ENCODE assay signal across 23 mouse cellular contexts in genomic region chr7:99143244-99143643, GRCm38 (mm10). TPM values are rescaled to one million over a fixed set of nuclear protein-coding genes. Genes with fewer than 3 reads are reported as not detected.
DNase-seq lines count a peak whose midpoint lies in the region; ATAC-seq and TF ChIP-seq lines count a peak whose summit lies in the region.
"Had no signal": no experiment of that assay in that cellular context is flagged by ENCODE, and none has a peak within 500 bp of the region (broad histone marks: within the 10 kb centered on the region; RNA-seq: fewer than 3 reads in every experiment).

No protein-coding gene starts in this region.

- ATAC-seq in monocyte, adult 5-6 weeks (replicated peaks; ENCODE audit: insufficient number of reproducible peaks, low FRiP score, low TSS enrichment, poor library complexity, severe bottlenecking), result no peak
- ATAC-seq: forebrain, embryonic 15.5 days; midbrain, embryonic 16.5 days had no signal

- H3K27ac ChIP-seq in gastrocnemius, adult 2 months, result 0 out of 2 replicates have a peak overlapping the region, but pooled peaks have one; percentile 12
- H3K27ac ChIP-seq in bone marrow macrophage, adult 2 months (ENCODE audit: insufficient read depth, low read depth, low read length), result peak overlapping the region; percentile 27
- H3K27ac ChIP-seq: forebrain, embryonic 15.5 days; heart, embryonic 10.5 days; hindbrain, embryonic 13.5 days; liver, embryonic 15.5 days; neural tube, embryonic 12.5 days had no signal

- peak overlapping the region; percentile 49 for H3K4me2 ChIP-seq in myocyte (ENCODE audit: low read depth)
- H3K4me2 ChIP-seq: forebrain, embryonic 15.5 days; hindbrain, embryonic 13.5 days; liver, embryonic 15.5 days; neural tube, embryonic 12.5 days had no signal

- no peak overlapping the region for H3ac ChIP-seq in myocyte (ENCODE audit: control insufficient read depth, insufficient read length)

- H3K27me3 ChIP-seq in myocyte (ENCODE audit: control insufficient read depth, insufficient read depth, insufficient read length), result no peaks in the 10 kb centered on the region
- H3K27me3 ChIP-seq: forebrain, embryonic 15.5 days; hindbrain, embryonic 13.5 days; liver, embryonic 15.5 days; neural tube, embryonic 12.5 days had no signal

- intact Hi-C loops in gastrocnemius, adult 2 months (cut with DNase I), result loop anchor here (10.0 kb wide), 1 partner anchor 398 kb away; no protein-coding TSS in a partner anchor

- peaks cover 55% of the 10 kb centered on the region for H3K4me1 ChIP-seq in bone marrow macrophage, adult 2 months (ENCODE audit: control insufficient read depth, insufficient read depth, low read length)

- TF ChIP-seq POLR2A in bone marrow macrophage, adult 2 months (IDR thresholded peaks at IDR 0.05; ENCODE audit: borderline replicate concordance, low read depth, low read length), result no peak
- TF ChIP-seq POLR2A in myocyte (IDR thresholded peaks at IDR 0.05; ENCODE audit: insufficient read length, low read depth), result no peak

- H3K36me3 ChIP-seq in myocyte (ENCODE audit: control insufficient read depth, insufficient read depth), result no peaks in the 10 kb centered on the region
- H3K36me3 ChIP-seq: forebrain, embryonic 15.5 days; heart, embryonic 10.5 days; hindbrain, embryonic 13.5 days; liver, embryonic 15.5 days; neural tube, embryonic 12.5 days had no signal

- TF ChIP-seq CTCF in gastrocnemius, adult 2 months (IDR thresholded peaks at IDR 0.05), result no peak
- no peak for TF ChIP-seq CTCF in bone marrow macrophage, adult 2 months (IDR thresholded peaks at IDR 0.05; ENCODE audit: low read depth, low read length)

- H3K4me3 ChIP-seq in gastrocnemius, adult 2 months, result no peak overlapping the region
- no peak overlapping the region for H3K4me3 ChIP-seq in bone marrow macrophage, adult 2 months (ENCODE audit: insufficient read depth, low read length)
- no peak overlapping the region for H3K4me3 ChIP-seq in myocyte
- H3K4me3 ChIP-seq: erythroblast, embryonic 14.5 days; forebrain, embryonic 15.5 days; heart, embryonic 10.5 days; hindbrain, embryonic 13.5 days; liver, embryonic 15.5 days; neural tube, embryonic 12.5 days had no signal

- no peak for DNase-seq in gastrocnemius, adult 2 months
- DNase-seq in gastrocnemius, adult 18-20 months (ENCODE audit: low spot score), result no peak
- DNase-seq in 416B (ENCODE audit: low read depth), result peak; percentile 40
- DNase-seq in thymus, adult 18-20 months, result no peak
- DNase-seq: adrenal gland, postnatal 25 days; B cell, adult 2 months; cerebellum, adult 18-20 months; cerebellum, postnatal 36 days; gastrocnemius, postnatal 36 days; layer of hippocampus, postnatal 36 days; lung, postnatal 10 days; right cerebral cortex, postnatal 4 days; thymus, postnatal 25 days had no signal

- H3K79me2 ChIP-seq in myocyte (ENCODE audit: control insufficient read depth, insufficient read depth), result peaks cover 14% of the 10 kb centered on the region

TF ChIP-seq in myocyte, 11 proteins besides CTCF, POLR2A, EP300 and RAD21:
- TF ChIP-seq SRF (IDR thresholded peaks at IDR 0.05; ENCODE audit: control insufficient read depth, insufficient read length, low read depth) (no peak), CEBPB (IDR thresholded peaks at IDR 0.05; ENCODE audit: insufficient read depth, poor library complexity, severe bottlenecking) (no peak), E2F4 (IDR thresholded peaks at IDR 0.05; ENCODE audit: insufficient read depth) (no peak), MYOG (IDR thresholded peaks at IDR 0.05; ENCODE audit: control insufficient read depth in 1 of 3, insufficient read depth in 1 of 3, insufficient read length in 2 of 3, low read depth in 2 of 3) (no peak), REST (IDR thresholded peaks at IDR 0.05; ENCODE audit: insufficient read depth, insufficient read length) (no peak), TCF3 (IDR thresholded peaks at IDR 0.05; ENCODE audit: insufficient read length, low read depth) (no peak), TCF12 (IDR thresholded peaks at IDR 0.05; ENCODE audit: insufficient read depth, poor library complexity, severe bottlenecking) (no peak), MYOD1 (IDR thresholded peaks at IDR 0.05; ENCODE audit: control insufficient read depth in 1 of 3, insufficient read length in 2 of 3, low read depth in 2 of 3) (no peak), MAX (IDR thresholded peaks at IDR 0.05; ENCODE audit: low read depth) (no peak), POLR2AphosphoS2 (IDR thresholded peaks at IDR 0.05; ENCODE audit: insufficient read length, low read depth) (no peak), USF1 (IDR thresholded peaks at IDR 0.05; ENCODE audit: low read depth) (no peak)
TF ChIP-seq in myocyte: peak in this region for 0.

RNA-seq across cellular contexts. Expression of gene Uvrag, which starts 2.3 kb away (rescaled TPM):
- total RNA-seq in gastrocnemius, adult 2 months (2021), result 1 to 10 TPM; 8.6 to 9.2 TPM
- 1 to 10 TPM; 7.0 to 10.0 TPM for total RNA-seq in gastrocnemius, adult 18-20 months (2021)
- polyA plus RNA-seq in bone marrow macrophage, adult 2 months (2012; ENCODE audit: insufficient read depth, insufficient read length, missing spikeins), result 48.2 and 61.3 TPM in 2 replicates
- polyA plus RNA-seq in myocyte (2012; fragmentation: generic; extraction: Trizol), result 9.0 TPM
- 90.8 to 94.9 TPM (median 92.1 TPM) in 3 replicates for total RNA-seq in monocyte, adult 5-6 weeks (2017)

RNA-seq across cellular contexts. Expression of gene Dgat2, which starts 39.3 kb away (rescaled TPM):
- 10 to 100 TPM; 32.9 to 69.4 TPM for total RNA-seq in gastrocnemius, adult 2 months (2021)
- 10 to 100 TPM; 41.9 to 56.0 TPM for total RNA-seq in gastrocnemius, adult 18-20 months (2021)
- 0.35 and 0.56 TPM in 2 replicates for polyA plus RNA-seq in bone marrow macrophage, adult 2 months (2012; ENCODE audit: insufficient read depth, insufficient read length, missing spikeins)
- 6.9 TPM for polyA plus RNA-seq in myocyte (2012; fragmentation: generic; extraction: Trizol)
- 5.5 to 19.7 TPM (median 8.6 TPM) in 3 replicates for total RNA-seq in monocyte, adult 5-6 weeks (2017)
